Mouse (Mus musculus) olfactory bulb, adult 2 months (tissue): ENCODE measurements at regions not wholly inside any gene's neighbourhood (a gene's known extent, or its start where the extent isn't known, plus 50 kb on each side); places are given as distances from the start of the nearest gene placed in this dataset.

Experiments used
- CTCF ChIP-seq: fragments of 200-500 bp; IDR thresholded peaks from 2 replicates; pipeline ENCODE4 v1.5.1; 2012; ENCODE audit warnings: low read depth, mild to moderate bottlenecking, low read length, moderate library complexity; ENCODE audit not compliant: insufficient read depth
- POLR2A ChIP-seq: fragments of 200-500 bp; IDR thresholded peaks from 2 replicates; pipeline ENCODE4 v1.6.1; 2012; ENCODE audit warnings: mild to moderate bottlenecking, low read depth, low read length, moderate library complexity; ENCODE audit not compliant: insufficient read depth

- TF ChIP-seq POLR2A (no peak), CTCF (no peak)
Observed at GRCm38 (mm10) chr1:73754928-73755327, 369.3 kb downstream of the Tns1 start.
